Mouse (Mus musculus) neural tube, embryonic 15.5 days (tissue): ENCODE results near the gene Esr1. TPM values are rescaled to one million over a fixed set of nuclear protein-coding genes. Genes with fewer than 3 reads are reported as not detected.

Experiments used
- ATAC-seq: fragments of 200-750 bp; cut with Nextera tagmentation; 2 replicates; pipeline ENCODE4 v1.8.0; 2017; ENCODE audit warnings: mild to moderate bottlenecking, moderate TSS enrichment, moderate library complexity; ENCODE audit not compliant: low FRiP score
- H3K27ac ChIP-seq: fragments of 300-500 bp; sonication (generic); replicated peaks from 2 replicates; pipeline ENCODE4 v1.5.1; 2015; ENCODE audit warnings: mild to moderate bottlenecking, inconsistent platforms
- H3K27me3 ChIP-seq: fragments of 300-500 bp; sonication (generic); replicated peaks from 2 replicates; pipeline ENCODE4 v1.6.1; 2015; ENCODE audit warnings: inconsistent platforms
- H3K36me3 ChIP-seq: fragments of 300-500 bp; sonication (generic); 2 replicates; pipeline ENCODE4 v1.6.1; 2015; ENCODE audit warnings: inconsistent platforms
- H3K4me1 ChIP-seq: fragments of 300-500 bp; sonication (generic); 2 replicates; pipeline ENCODE4 v1.6.1; 2015; ENCODE audit warnings: inconsistent platforms
- H3K4me2 ChIP-seq: fragments of 300-500 bp; sonication (generic); 2 replicates; pipeline ENCODE4 v1.6.1; 2015; ENCODE audit warnings: inconsistent platforms, mild to moderate bottlenecking, moderate library complexity
- H3K4me3 ChIP-seq: fragments of 300-500 bp; sonication (generic); replicated peaks from 2 replicates; pipeline ENCODE4 v1.5.1; 2015; ENCODE audit warnings: mild to moderate bottlenecking, inconsistent platforms
- H3K9ac ChIP-seq: fragments of 300-500 bp; sonication (generic); replicated peaks from 2 replicates; pipeline ENCODE4 v1.6.1; 2015; ENCODE audit warnings: mild to moderate bottlenecking, inconsistent platforms
- H3K9me3 ChIP-seq: fragments of 300-500 bp; sonication (generic); replicated peaks from 2 replicates; pipeline ENCODE4 v1.6.1; 2016; ENCODE audit warnings: inconsistent platforms
- WGBS: fragments of 180-500 bp; shearing (Covaris S2); methylation state at CpG from one replicate; pipeline ENCODE4 v1.1.7; 2015; ENCODE audit warnings: mixed read lengths; 5-methylcytosine and 5-hydroxymethylcytosine counted together
- polyA plus RNA-seq: library from polyadenylated mRNA; unstranded; fragments of >200 nt; fragmentation: Nextera tagmentation; extraction: Ambion mirVana; gene quantifications from 2 replicates; pipeline ENCODE4 v1.2.1, GENCODE M21; 2015

Esr1 gene
- polyA plus RNA-seq, 1 experiment from 2014 or later, result 0.70 TPM

- no peaks in the 10 kb centered on the region for H3K36me3 ChIP-seq
- no peaks in the 10 kb centered on the region for H3K27me3 ChIP-seq
- H3K4me3 ChIP-seq, result no peak overlapping the region
- no peak overlapping the region for H3K9ac ChIP-seq
- H3K9me3 ChIP-seq, result no peaks in the 10 kb centered on the region
- WGBS, result 94% methylated on average over 5 of the region's 5 CpGs
- no peak overlapping the region for H3K27ac ChIP-seq
- ATAC-seq, result no peak
- H3K4me2 ChIP-seq, result no peak overlapping the region
- H3K4me1 ChIP-seq, result no peaks in the 10 kb centered on the region
Measured at GRCm38 (mm10) chr10:4621505-4621815, 10.1 kb downstream of the Esr1 start.

- Histone ChIP-seq H3K9me3 (no peaks in the 10 kb centered on the region), H3K27ac (no peak overlapping the region), H3K27me3 (no peaks in the 10 kb centered on the region), H3K36me3 (no peaks in the 10 kb centered on the region), H3K4me3 (no peak overlapping the region), H3K4me1 (no peaks in the 10 kb centered on the region), H3K9ac (no peak overlapping the region), H3K4me2 (no peak overlapping the region)
- no peak for ATAC-seq
Measured at GRCm38 (mm10) chr10:4623319-4623718, 11.9 kb downstream of the Esr1 start.

- H3K4me1 ChIP-seq, result no peaks in the 10 kb centered on the region
- no peaks in the 10 kb centered on the region for H3K27me3 ChIP-seq
- 89% methylated on average over 4 of the region's 4 CpGs for WGBS
- no peak overlapping the region for H3K9ac ChIP-seq
- no peak overlapping the region for H3K27ac ChIP-seq
- H3K4me3 ChIP-seq, result no peak overlapping the region
- no peaks in the 10 kb centered on the region for H3K9me3 ChIP-seq
- H3K4me2 ChIP-seq, result no peak overlapping the region
- H3K36me3 ChIP-seq, result no peaks in the 10 kb centered on the region
- no peak for ATAC-seq
Measured at GRCm38 (mm10) chr10:4624581-4624980, 13.2 kb downstream of the Esr1 start.

- H3K36me3 ChIP-seq, result no peaks in the 10 kb centered on the region
- H3K27me3 ChIP-seq, result no peaks in the 10 kb centered on the region
- WGBS, result 85% methylated on average over 6 of the region's 6 CpGs
- H3K4me1 ChIP-seq, result no peaks in the 10 kb centered on the region
- no peak overlapping the region for H3K4me2 ChIP-seq
- ATAC-seq, result no peak
- no peaks in the 10 kb centered on the region for H3K9me3 ChIP-seq
- no peak overlapping the region for H3K27ac ChIP-seq
- H3K4me3 ChIP-seq, result no peak overlapping the region
- no peak overlapping the region for H3K9ac ChIP-seq
Measured at GRCm38 (mm10) chr10:4625300-4625699, 13.9 kb downstream of the Esr1 start.

- ATAC-seq, result no peak
- Histone ChIP-seq H3K9ac (no peak overlapping the region), H3K4me3 (no peak overlapping the region), H3K36me3 (no peaks in the 10 kb centered on the region), H3K9me3 (no peaks in the 10 kb centered on the region), H3K4me1 (no peaks in the 10 kb centered on the region), H3K27ac (no peak overlapping the region), H3K4me2 (no peak overlapping the region), H3K27me3 (no peaks in the 10 kb centered on the region)
- 86% methylated on average over 7 of the region's 7 CpGs for WGBS
Measured at GRCm38 (mm10) chr10:4626432-4626831, 15.0 kb downstream of the Esr1 start.

- no peak for ATAC-seq
- H3K27ac ChIP-seq, result no peak overlapping the region
- H3K4me3 ChIP-seq, result no peak overlapping the region
- no peaks in the 10 kb centered on the region for H3K27me3 ChIP-seq
- H3K36me3 ChIP-seq, result no peaks in the 10 kb centered on the region
- no peaks in the 10 kb centered on the region for H3K4me1 ChIP-seq
- no peak overlapping the region for H3K9ac ChIP-seq
- no peaks in the 10 kb centered on the region for H3K9me3 ChIP-seq
- H3K4me2 ChIP-seq, result no peak overlapping the region
- WGBS, result 91% methylated on average over 8 of the region's 8 CpGs
Measured at GRCm38 (mm10) chr10:4626996-4627395, 15.6 kb downstream of the Esr1 start.

GRCm38 (mm10) chr10:4627415-4627814 is 16.0 kb downstream of the Esr1 start:
- WGBS, result 91% methylated on average over 9 of the region's 9 CpGs
- no peaks in the 10 kb centered on the region for H3K36me3 ChIP-seq
- no peak overlapping the region for H3K27ac ChIP-seq
- H3K9me3 ChIP-seq, result no peaks in the 10 kb centered on the region
- H3K4me2 ChIP-seq, result no peak overlapping the region
- H3K27me3 ChIP-seq, result no peaks in the 10 kb centered on the region
- no peak for ATAC-seq
- no peaks in the 10 kb centered on the region for H3K4me1 ChIP-seq
- no peak overlapping the region for H3K9ac ChIP-seq
- H3K4me3 ChIP-seq, result no peak overlapping the region

GRCm38 (mm10) chr10:4629314-4629713 is 17.9 kb downstream of the Esr1 start:
- no peaks in the 10 kb centered on the region for H3K4me1 ChIP-seq
- no peak overlapping the region for H3K4me3 ChIP-seq
- H3K9ac ChIP-seq, result no peak overlapping the region
- H3K36me3 ChIP-seq, result no peaks in the 10 kb centered on the region
- no peak overlapping the region for H3K27ac ChIP-seq
- H3K4me2 ChIP-seq, result no peak overlapping the region
- no peaks in the 10 kb centered on the region for H3K9me3 ChIP-seq
- H3K27me3 ChIP-seq, result no peaks in the 10 kb centered on the region
- ATAC-seq, result no peak

- no peaks in the 10 kb centered on the region for H3K36me3 ChIP-seq
- no peaks in the 10 kb centered on the region for H3K4me1 ChIP-seq
- WGBS, result 73% methylated on average over 11 of the region's 11 CpGs
- no peak for ATAC-seq
- no peak overlapping the region for H3K4me2 ChIP-seq
- H3K27me3 ChIP-seq, result no peaks in the 10 kb centered on the region
- H3K4me3 ChIP-seq, result no peak overlapping the region
- no peak overlapping the region for H3K27ac ChIP-seq
- no peak overlapping the region for H3K9ac ChIP-seq
- no peaks in the 10 kb centered on the region for H3K9me3 ChIP-seq
Measured at GRCm38 (mm10) chr10:4632211-4632704, 20.9 kb downstream of the Esr1 start.

GRCm38 (mm10) chr10:4633287-4634030 is 22.1 kb downstream of the Esr1 start:
- Histone ChIP-seq H3K4me1 (no peaks in the 10 kb centered on the region), H3K36me3 (no peaks in the 10 kb centered on the region), H3K4me3 (no peak overlapping the region), H3K27me3 (no peaks in the 10 kb centered on the region), H3K9ac (no peak overlapping the region), H3K4me2 (no peak overlapping the region), H3K27ac (no peak overlapping the region), H3K9me3 (no peaks in the 10 kb centered on the region)
- no peak for ATAC-seq
- 80% methylated on average over 14 of the region's 14 CpGs for WGBS

- Histone ChIP-seq H3K9ac (no peak overlapping the region), H3K4me1 (no peaks in the 10 kb centered on the region), H3K4me3 (no peak overlapping the region), H3K36me3 (no peaks in the 10 kb centered on the region), H3K4me2 (no peak overlapping the region), H3K9me3 (no peaks in the 10 kb centered on the region), H3K27ac (no peak overlapping the region), H3K27me3 (no peaks in the 10 kb centered on the region)
- no peak for ATAC-seq
- 82% methylated on average over 6 of the region's 6 CpGs for WGBS
Measured at GRCm38 (mm10) chr10:4635740-4636139, 24.3 kb downstream of the Esr1 start.

- Histone ChIP-seq H3K36me3 (no peaks in the 10 kb centered on the region), H3K4me3 (no peak overlapping the region), H3K4me2 (no peak overlapping the region), H3K4me1 (no peaks in the 10 kb centered on the region), H3K9me3 (no peaks in the 10 kb centered on the region), H3K27ac (no peak overlapping the region), H3K9ac (no peak overlapping the region), H3K27me3 (no peaks in the 10 kb centered on the region)
- ATAC-seq, result no peak
- 89% methylated on average over 7 of the region's 7 CpGs for WGBS
Measured at GRCm38 (mm10) chr10:4646074-4646473, 34.7 kb downstream of the Esr1 start.

- Histone ChIP-seq H3K27ac (no peak overlapping the region), H3K36me3 (no peaks in the 10 kb centered on the region), H3K27me3 (no peaks in the 10 kb centered on the region), H3K4me1 (no peaks in the 10 kb centered on the region), H3K4me3 (no peak overlapping the region), H3K4me2 (no peak overlapping the region), H3K9ac (no peak overlapping the region), H3K9me3 (no peaks in the 10 kb centered on the region)
- 91% methylated on average over 9 of the region's 9 CpGs for WGBS
- no peak for ATAC-seq
Measured at GRCm38 (mm10) chr10:4646851-4647250, 35.5 kb downstream of the Esr1 start.
